Mouse (Mus musculus): Measurements from ENCODE around the gene Oxld1. TPM values are rescaled to one million over a fixed set of nuclear protein-coding genes. Genes with fewer than 3 reads are reported as not detected.
"Not testable (repeated sequence)": the region's sequence is repeated elsewhere in the genome, so short reads cannot be mapped to it uniquely, and the experiment has no call there.

The Oxld1 gene
- polyA plus RNA-seq, 1 experiment from 2014 or later: 15.3 TPM

DNA sequence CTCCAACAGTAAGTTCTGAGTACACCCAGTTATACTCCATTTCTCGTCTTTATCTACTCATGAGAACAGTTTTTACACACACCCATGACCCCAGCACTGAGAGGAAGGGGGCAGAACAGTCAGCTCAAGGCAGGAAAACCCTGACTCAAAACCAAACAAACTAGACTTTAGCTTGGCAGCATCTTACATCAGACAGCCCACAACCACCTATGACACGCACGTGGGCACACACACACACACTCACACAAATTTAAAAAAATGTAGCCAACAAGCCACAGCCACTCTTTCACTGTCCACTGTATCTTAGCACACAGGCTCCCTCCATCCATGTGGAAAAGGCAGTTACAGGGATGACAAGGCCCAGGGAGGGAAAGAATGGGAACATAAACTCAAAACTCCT is 31.1 kb downstream of the Oxld1 start:
- H3K9me3 ChIP-seq (ENCODE audit: control insufficient read depth, low read depth, low read length): no peaks in the 10 kb centered on the region
- H3K4me1 ChIP-seq (ENCODE audit: control insufficient read depth, insufficient read depth, low read length): no peaks in the 10 kb centered on the region
- peaks cover 47% of the 10 kb centered on the region for H3K36me3 ChIP-seq (ENCODE audit: control insufficient read depth, insufficient read depth, low read length)
- H3K27ac ChIP-seq (ENCODE audit: low read length): no peak overlapping the region
- WGBS: 82% methylated on average over 3 of the region's 3 CpGs
- no peak for ATAC-seq (ENCODE audit: insufficient number of reproducible peaks, insufficient read depth, low FRiP score, low read depth)
- no peak overlapping the region for H3K4me2 ChIP-seq (replicated peaks; ENCODE audit: low read depth, low read length)
- no peak overlapping the region for H3K4me3 ChIP-seq (ENCODE audit: low read depth, low read length)
- H3K27me3 ChIP-seq (ENCODE audit: control insufficient read depth, insufficient read depth, low read length): no peaks in the 10 kb centered on the region
- no peak overlapping the region for H3K9ac ChIP-seq (replicated peaks; ENCODE audit: low read depth, low read length)

DNA sequence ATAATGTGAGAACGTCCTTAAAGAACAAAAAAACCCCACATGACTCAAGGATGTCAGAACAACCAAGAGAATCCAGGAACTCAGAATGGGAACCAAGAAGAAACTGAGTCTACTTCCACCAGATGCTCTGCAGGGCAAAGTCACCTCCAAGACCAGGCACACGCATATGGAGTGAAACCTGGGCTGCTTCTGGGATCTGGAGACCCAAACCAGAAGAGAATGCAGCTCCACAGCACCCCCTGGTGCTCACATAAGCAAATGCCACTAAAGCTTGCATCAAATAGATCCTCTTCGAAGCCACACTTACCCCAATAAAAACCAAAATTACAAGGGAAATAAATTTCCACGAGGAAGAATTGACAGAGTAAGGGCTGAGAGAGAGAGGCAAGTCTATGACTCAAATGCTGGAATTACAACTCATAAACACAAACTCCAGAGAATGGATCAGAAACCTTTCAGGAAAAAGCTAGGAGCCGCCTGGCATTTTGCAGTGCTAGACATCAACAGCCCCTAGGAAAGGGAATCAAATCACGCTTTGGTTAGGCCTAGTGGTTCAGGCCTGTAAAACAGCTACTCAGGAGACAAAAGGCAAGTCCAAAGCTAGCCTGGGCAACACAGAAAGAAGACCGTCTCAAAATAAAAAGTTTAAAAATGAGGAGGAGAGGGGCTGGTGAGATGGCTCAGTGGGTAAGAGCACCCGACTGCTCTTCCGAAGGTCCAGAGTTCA is 34.1 kb downstream of the Oxld1 start:
- H3K36me3 ChIP-seq (ENCODE audit: control insufficient read depth, insufficient read depth, low read length): peaks cover 54% of the 10 kb centered on the region
- H3K9ac ChIP-seq (replicated peaks; ENCODE audit: low read depth, low read length): no peak overlapping the region
- 56% methylated on average over 9 of the region's 9 CpGs for WGBS
- H3K4me2 ChIP-seq (replicated peaks; ENCODE audit: low read depth, low read length): no peak overlapping the region
- no peaks in the 10 kb centered on the region for H3K27me3 ChIP-seq (ENCODE audit: control insufficient read depth, insufficient read depth, low read length)
- H3K27ac ChIP-seq (ENCODE audit: low read length): peak overlapping the region; percentile 16
- peak; percentile 42; the same call in 1 of the 2 replicates for ATAC-seq (ENCODE audit: insufficient number of reproducible peaks, insufficient read depth, low FRiP score, low read depth)
- H3K4me3 ChIP-seq (ENCODE audit: low read depth, low read length): no peak overlapping the region
- no peaks in the 10 kb centered on the region for H3K9me3 ChIP-seq (ENCODE audit: control insufficient read depth, low read depth, low read length)
- H3K4me1 ChIP-seq (ENCODE audit: control insufficient read depth, insufficient read depth, low read length): no peaks in the 10 kb centered on the region

DNA sequence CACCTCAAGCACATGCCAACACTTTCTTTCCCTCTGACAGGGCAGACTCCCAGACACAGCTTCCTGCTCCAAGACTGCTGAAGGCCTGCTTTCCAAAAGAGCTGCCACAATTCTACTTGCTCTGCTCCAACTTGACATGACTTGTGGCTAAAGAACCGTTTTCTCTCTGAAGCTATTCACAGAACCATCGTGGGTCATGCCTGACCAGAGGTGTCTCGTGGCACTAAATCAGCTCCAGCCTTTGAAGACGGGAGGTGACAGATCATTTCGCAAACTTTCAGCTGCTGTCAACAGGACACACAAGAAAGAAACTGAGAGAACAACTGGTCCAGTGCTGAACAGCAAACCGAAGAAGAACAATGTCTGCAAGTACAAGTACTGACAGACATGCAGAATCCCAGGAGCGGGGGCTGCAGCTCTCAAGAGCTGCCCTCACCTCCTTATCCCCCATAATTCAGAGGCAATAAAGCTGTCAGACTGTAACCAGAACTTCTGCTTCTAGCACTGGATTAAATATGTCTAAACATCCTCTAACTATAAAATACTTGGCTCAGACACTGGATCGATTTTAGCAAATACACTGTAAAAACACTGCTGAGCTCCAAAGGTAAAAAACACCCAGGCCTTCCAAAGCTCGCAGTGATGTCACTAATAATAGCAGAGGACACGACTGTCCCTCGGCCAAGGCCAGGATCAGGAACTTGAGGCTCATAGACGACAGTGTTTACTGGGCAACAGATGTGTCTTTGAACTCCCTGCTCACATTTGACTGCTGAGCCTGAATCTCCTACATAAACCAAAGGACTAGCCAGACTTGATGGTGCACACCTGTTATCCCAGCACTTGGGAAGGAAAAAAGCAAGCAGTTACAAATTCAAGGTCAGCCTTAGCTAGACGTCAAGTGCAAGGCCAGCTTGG is 35.0 kb downstream of the Oxld1 start:
- ATAC-seq (ENCODE audit: insufficient number of reproducible peaks, insufficient read depth, low FRiP score, low read depth): peak; percentile 63; the same call in 1 of the 2 replicates
- peak overlapping the region; percentile 73; the same call in 1 of the 2 replicates for H3K27ac ChIP-seq (ENCODE audit: low read length)
- H3K4me3 ChIP-seq (ENCODE audit: low read depth, low read length): no peak overlapping the region
- peaks cover 54% of the 10 kb centered on the region for H3K36me3 ChIP-seq (ENCODE audit: control insufficient read depth, insufficient read depth, low read length)
- no peaks in the 10 kb centered on the region for H3K27me3 ChIP-seq (ENCODE audit: control insufficient read depth, insufficient read depth, low read length)
- 51% methylated on average over 13 of the region's 13 CpGs for WGBS
- no peaks in the 10 kb centered on the region for H3K9me3 ChIP-seq (ENCODE audit: control insufficient read depth, low read depth, low read length)
- H3K4me2 ChIP-seq (replicated peaks; ENCODE audit: low read depth, low read length): no peak overlapping the region
- H3K4me1 ChIP-seq (ENCODE audit: control insufficient read depth, insufficient read depth, low read length): no peaks in the 10 kb centered on the region
- no peak overlapping the region for H3K9ac ChIP-seq (replicated peaks; ENCODE audit: low read depth, low read length)

- Histone ChIP-seq H3K4me1 (ENCODE audit: control insufficient read depth, insufficient read depth, low read length) (no peaks in the 10 kb centered on the region), H3K36me3 (ENCODE audit: control insufficient read depth, insufficient read depth, low read length) (peaks cover 57% of the 10 kb centered on the region), H3K4me2 (replicated peaks; ENCODE audit: low read depth, low read length) (no peak overlapping the region), H3K27ac (ENCODE audit: low read length) (no peak overlapping the region), H3K4me3 (ENCODE audit: low read depth, low read length) (no peak overlapping the region), H3K27me3 (ENCODE audit: control insufficient read depth, insufficient read depth, low read length) (no peaks in the 10 kb centered on the region), H3K9ac (replicated peaks; ENCODE audit: low read depth, low read length) (no peak overlapping the region), H3K9me3 (ENCODE audit: control insufficient read depth, low read depth, low read length) (no peaks in the 10 kb centered on the region)
- WGBS: 84% methylated on average over 1 of the region's 1 CpGs
- ATAC-seq (ENCODE audit: insufficient number of reproducible peaks, insufficient read depth, low FRiP score, low read depth): no peak
Observed at GRCm38 (mm10) chr11:120418592-120418991, 39.3 kb downstream of the Oxld1 start.

DNA sequence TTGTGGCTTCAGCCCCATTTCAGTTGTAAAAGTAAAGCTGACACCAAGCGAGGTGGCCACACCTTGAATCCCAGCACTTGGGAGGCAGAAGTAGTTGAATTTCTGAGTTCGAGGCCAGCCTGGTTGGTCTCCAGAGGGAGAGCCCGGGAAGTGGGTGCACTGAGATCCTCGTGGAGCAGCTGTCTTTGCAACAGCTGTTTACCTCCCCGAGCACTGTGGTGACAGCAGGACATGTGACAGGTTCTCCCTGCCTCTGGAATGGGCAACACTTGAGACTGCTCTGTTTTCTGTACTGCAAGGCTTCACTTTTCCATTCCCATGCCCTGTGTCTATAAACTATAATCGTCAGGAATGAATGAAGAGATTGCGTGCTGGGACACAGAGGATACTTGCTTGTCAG is 40.0 kb downstream of the Oxld1 start:
- H3K9me3 ChIP-seq (ENCODE audit: control insufficient read depth, low read depth, low read length): no peaks in the 10 kb centered on the region
- H3K27ac ChIP-seq (ENCODE audit: low read length): no peak overlapping the region
- H3K36me3 ChIP-seq (ENCODE audit: control insufficient read depth, insufficient read depth, low read length): peaks cover 64% of the 10 kb centered on the region
- no peak overlapping the region for H3K9ac ChIP-seq (replicated peaks; ENCODE audit: low read depth, low read length)
- no peaks in the 10 kb centered on the region for H3K4me1 ChIP-seq (ENCODE audit: control insufficient read depth, insufficient read depth, low read length)
- no peak overlapping the region for H3K4me2 ChIP-seq (replicated peaks; ENCODE audit: low read depth, low read length)
- no peaks in the 10 kb centered on the region for H3K27me3 ChIP-seq (ENCODE audit: control insufficient read depth, insufficient read depth, low read length)
- ATAC-seq (ENCODE audit: insufficient number of reproducible peaks, insufficient read depth, low FRiP score, low read depth): no peak
- 88% methylated on average over 7 of the region's 7 CpGs for WGBS
- no peak overlapping the region for H3K4me3 ChIP-seq (ENCODE audit: low read depth, low read length)

DNA sequence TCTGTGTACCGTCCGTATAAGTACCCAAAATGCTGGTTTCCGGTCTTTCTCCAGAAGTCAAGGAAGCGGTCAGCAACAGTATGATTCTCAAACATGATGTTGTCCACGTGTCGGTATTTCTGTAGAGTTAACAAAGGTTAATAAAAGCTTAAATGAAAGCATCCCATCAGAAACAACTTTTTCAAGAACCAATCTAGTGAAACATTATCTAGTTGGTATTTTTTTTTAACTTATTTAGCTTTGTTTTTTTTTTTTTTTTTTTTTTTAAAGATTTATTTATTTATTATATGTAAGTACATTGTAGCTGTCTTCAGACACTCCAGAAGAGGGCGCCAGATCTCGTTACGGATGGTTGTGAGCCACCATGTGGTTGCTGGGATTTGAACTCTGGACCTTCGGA is 44.2 kb downstream of the Oxld1 start:
- not testable (repeated sequence) for H3K4me1 ChIP-seq (ENCODE audit: control insufficient read depth, insufficient read depth, low read length); H3K4me2 ChIP-seq (replicated peaks; ENCODE audit: low read depth, low read length); H3K27me3 ChIP-seq (ENCODE audit: control insufficient read depth, insufficient read depth, low read length); ATAC-seq (ENCODE audit: insufficient number of reproducible peaks, insufficient read depth, low FRiP score, low read depth); H3K9me3 ChIP-seq (ENCODE audit: control insufficient read depth, low read depth, low read length); H3K9ac ChIP-seq (replicated peaks; ENCODE audit: low read depth, low read length); H3K4me3 ChIP-seq (ENCODE audit: low read depth, low read length); H3K27ac ChIP-seq (ENCODE audit: low read length)
- H3K36me3 ChIP-seq (ENCODE audit: control insufficient read depth, insufficient read depth, low read length): peaks cover 82% of the 10 kb centered on the region
- WGBS: 92% methylated on average over 7 of the region's 10 CpGs

Other genes with a start within 250 kb of the Oxld1 start
- gene Bahcc1, start 225.1 kb downstream of the Oxld1 start, polyA plus RNA-seq (2014; fragmentation: Nextera tagmentation; extraction: Ambion mirVana): 12.2 and 13.4 TPM in 2 replicates
- gene Actg1, start 109.5 kb downstream of the Oxld1 start, polyA plus RNA-seq (2014; fragmentation: Nextera tagmentation; extraction: Ambion mirVana): 2,902 and 3,014 TPM in 2 replicates
- gene Fscn2, start 96.5 kb downstream of the Oxld1 start, polyA plus RNA-seq (2014; fragmentation: Nextera tagmentation; extraction: Ambion mirVana): 0.30 and 0.59 TPM in 2 replicates
- 35.7 and 40.2 TPM in 2 replicates for gene Faap100, start 79.3 kb downstream of the Oxld1 start, polyA plus RNA-seq (2014; fragmentation: Nextera tagmentation; extraction: Ambion mirVana)
- gene Nploc4, start 20.4 kb downstream of the Oxld1 start, polyA plus RNA-seq (2014; fragmentation: Nextera tagmentation; extraction: Ambion mirVana): 32.9 and 37.0 TPM in 2 replicates
- not detected in 2 replicates for gene Tspan10, start 15.4 kb downstream of the Oxld1 start, polyA plus RNA-seq (2014; fragmentation: Nextera tagmentation; extraction: Ambion mirVana)
- gene Pde6g, start 4.6 kb downstream of the Oxld1 start, polyA plus RNA-seq (2014; fragmentation: Nextera tagmentation; extraction: Ambion mirVana): 0.21 TPM in 1 of 2 replicates, not detected in the other
- gene Ccdc137, start within 50 bp of the Oxld1 start, polyA plus RNA-seq (2014; fragmentation: Nextera tagmentation; extraction: Ambion mirVana): 30.9 and 31.1 TPM in 2 replicates
- gene Arl16, start 9.5 kb upstream of the Oxld1 start, polyA plus RNA-seq (2014; fragmentation: Nextera tagmentation; extraction: Ambion mirVana): 43.3 and 49.4 TPM in 2 replicates
- 150 and 153 TPM in 2 replicates for gene Mrpl12, start 26.5 kb upstream of the Oxld1 start, polyA plus RNA-seq (2014; fragmentation: Nextera tagmentation; extraction: Ambion mirVana)
- gene Slc25a10, start 33.8 kb upstream of the Oxld1 start, polyA plus RNA-seq (2014; fragmentation: Nextera tagmentation; extraction: Ambion mirVana): 66.5 and 75.1 TPM in 2 replicates
- gene Gcgr, start 72.6 kb upstream of the Oxld1 start, polyA plus RNA-seq (2014; fragmentation: Nextera tagmentation; extraction: Ambion mirVana): 1.2 and 1.9 TPM in 2 replicates
- 229 and 239 TPM in 2 replicates for gene Mcrip1, start 91.7 kb upstream of the Oxld1 start, polyA plus RNA-seq (2014; fragmentation: Nextera tagmentation; extraction: Ambion mirVana)
- gene Ppp1r27, start 93.1 kb upstream of the Oxld1 start, polyA plus RNA-seq (2014; fragmentation: Nextera tagmentation; extraction: Ambion mirVana): not detected in 2 replicates
- 768 and 850 TPM in 2 replicates for gene P4hb, start 115.2 kb upstream of the Oxld1 start, polyA plus RNA-seq (2014; fragmentation: Nextera tagmentation; extraction: Ambion mirVana)
- 575 and 578 TPM in 2 replicates for gene Arhgdia, start 123.6 kb upstream of the Oxld1 start, polyA plus RNA-seq (2014; fragmentation: Nextera tagmentation; extraction: Ambion mirVana)
- gene Alyref, start 140.3 kb upstream of the Oxld1 start, polyA plus RNA-seq (2014; fragmentation: Nextera tagmentation; extraction: Ambion mirVana): 314 and 411 TPM in 2 replicates
- 234 and 267 TPM in 2 replicates for gene Anapc11, start 140.4 kb upstream of the Oxld1 start, polyA plus RNA-seq (2014; fragmentation: Nextera tagmentation; extraction: Ambion mirVana)
- 13.0 and 13.7 TPM in 2 replicates for gene Npb, start 150.4 kb upstream of the Oxld1 start, polyA plus RNA-seq (2014; fragmentation: Nextera tagmentation; extraction: Ambion mirVana)
- gene Pcyt2, start 159.9 kb upstream of the Oxld1 start, polyA plus RNA-seq (2014; fragmentation: Nextera tagmentation; extraction: Ambion mirVana): 119 and 135 TPM in 2 replicates
- 31.1 and 36.1 TPM in 2 replicates for gene Sirt7, start 167.2 kb upstream of the Oxld1 start, polyA plus RNA-seq (2014; fragmentation: Nextera tagmentation; extraction: Ambion mirVana)
- 21.2 and 25.0 TPM in 2 replicates for gene Mafg, start 175.5 kb upstream of the Oxld1 start, polyA plus RNA-seq (2014; fragmentation: Nextera tagmentation; extraction: Ambion mirVana)
- gene Pycr1, start 185.7 kb upstream of the Oxld1 start, polyA plus RNA-seq (2014; fragmentation: Nextera tagmentation; extraction: Ambion mirVana): 28.1 and 28.6 TPM in 2 replicates
- not detected in 2 replicates for gene Myadml2, start 190.1 kb upstream of the Oxld1 start, polyA plus RNA-seq (2014; fragmentation: Nextera tagmentation; extraction: Ambion mirVana)
- 14.0 and 14.2 TPM in 2 replicates for gene Notum, start 203.1 kb upstream of the Oxld1 start, polyA plus RNA-seq (2014; fragmentation: Nextera tagmentation; extraction: Ambion mirVana)
- 115 and 116 TPM in 2 replicates for gene Aspscr1, start 214.9 kb upstream of the Oxld1 start, polyA plus RNA-seq (2014; fragmentation: Nextera tagmentation; extraction: Ambion mirVana)

Measured in stomach, embryonic 14.5 days (tissue).